Mouse (Mus musculus) CD4-positive, CD25-positive, alpha-beta regulatory T cell, adult 2 months (primary cell): ENCODE measurements at regions not wholly inside any gene's neighbourhood (a gene's known extent, or its start where the extent isn't known, plus 50 kb on each side); places are given as distances from the start of the nearest gene placed in this dataset.

Experiments
- DNase-seq: peaks from one replicate; pipeline ENCODE4 v3.0.0-alpha.2; 2012; ENCODE audit warnings: low read depth, low spot score

- no peak for DNase-seq
Observed at GRCm38 (mm10) chr9:112431920-112432437, 196.2 kb upstream of the Arpp21 start.

DNA sequence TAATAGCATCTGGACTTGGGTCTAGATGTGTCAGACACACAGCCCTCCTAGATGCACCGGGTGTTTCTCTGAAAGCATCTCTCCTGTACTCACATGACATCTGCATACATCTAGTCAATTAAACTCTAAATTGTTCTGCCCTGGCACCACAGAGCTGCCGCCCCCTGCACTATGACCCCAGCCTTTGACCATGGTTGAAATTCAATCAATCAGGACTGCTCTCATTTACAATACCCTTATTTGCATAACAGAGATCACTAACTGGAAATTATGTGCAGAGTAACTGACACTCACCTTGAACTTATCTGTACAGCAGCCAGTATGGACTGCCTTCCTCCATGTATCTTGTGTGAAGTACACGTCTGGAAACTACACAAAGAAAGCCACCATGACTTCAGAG, 193.5 kb upstream of the Arpp21 start:
- no peak for DNase-seq

DNA sequence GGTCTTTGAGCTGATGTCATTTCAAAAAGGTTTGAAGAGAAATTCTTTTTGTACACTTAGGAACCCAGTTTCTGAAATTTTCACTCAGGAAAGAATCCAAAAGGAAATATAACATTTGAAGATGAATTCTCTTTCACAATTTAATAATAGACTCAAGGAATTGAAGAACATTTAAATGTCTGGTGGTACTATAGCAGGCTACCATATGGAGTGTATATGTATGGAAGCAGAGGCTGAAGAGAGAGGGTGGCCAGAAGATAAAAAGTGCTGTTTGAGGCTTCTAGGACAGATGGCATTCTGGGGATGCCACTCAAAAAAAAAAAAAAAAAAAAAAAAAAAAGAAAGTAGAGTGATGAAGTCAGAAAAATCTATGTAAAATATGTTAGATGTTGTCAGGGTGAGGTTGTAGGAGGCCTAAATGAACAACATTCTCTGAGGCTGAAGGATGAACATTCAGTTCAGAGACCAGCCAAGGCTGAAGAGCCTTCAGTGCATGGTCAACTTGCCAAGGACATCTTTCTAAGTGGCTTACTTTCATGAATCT, 170.1 kb upstream of the Arpp21 start:
- DNase-seq, result no peak

DNA sequence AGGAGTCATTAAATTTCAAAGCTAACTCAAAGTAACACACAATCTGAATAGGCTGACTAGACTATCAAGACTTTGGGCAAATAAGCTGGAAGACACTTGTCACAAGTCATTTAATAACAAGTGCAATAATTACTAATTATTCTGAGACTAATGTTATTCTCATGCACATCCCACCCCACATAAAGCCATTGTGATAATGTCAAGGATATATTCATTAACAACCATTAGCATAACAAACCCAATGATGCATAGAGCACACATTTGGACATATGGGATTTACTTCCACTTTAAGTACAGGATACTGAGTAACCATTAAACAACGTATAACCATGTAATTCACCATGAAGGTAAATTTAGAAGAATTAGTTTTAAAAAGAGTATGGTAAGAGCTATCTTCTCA, 135.0 kb upstream of the Arpp21 start:
- DNase-seq, result no peak

- no peak for DNase-seq
Observed at GRCm38 (mm10) chr9:112367291-112367690, 131.6 kb upstream of the Arpp21 start.

GRCm38 (mm10) chr9:112361355-112361754, 125.6 kb upstream of the Arpp21 start:
- no peak for DNase-seq

DNA sequence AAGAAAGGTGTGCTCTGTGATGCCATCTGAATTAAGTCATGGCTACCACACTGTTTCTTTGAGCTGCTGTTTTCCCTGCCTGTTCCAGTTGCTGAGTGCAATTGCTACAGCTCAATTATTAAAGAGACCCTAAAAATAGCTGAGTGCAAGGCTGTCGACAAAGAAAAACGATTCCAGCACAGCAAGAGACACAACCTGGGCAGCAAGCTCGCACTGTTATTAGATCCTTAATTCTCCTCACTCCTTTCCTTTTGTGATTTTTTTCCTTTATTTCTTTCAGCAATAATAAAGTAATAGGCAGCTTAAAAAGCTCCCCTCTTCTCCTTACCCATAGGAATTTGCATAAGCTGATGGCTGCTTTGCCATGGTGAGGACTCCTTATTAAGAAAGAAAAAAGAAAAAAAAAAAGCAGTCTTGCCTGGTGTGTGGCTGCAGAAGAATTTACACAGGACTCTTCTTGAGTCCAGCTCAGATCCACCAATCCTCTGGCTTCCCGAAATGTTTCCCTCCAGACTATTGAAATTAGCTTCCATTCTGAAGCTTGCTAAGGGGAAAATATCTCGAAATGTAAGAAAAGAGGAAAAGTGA, 123.1 kb upstream of the Arpp21 start:
- DNase-seq, result no peak

GRCm38 (mm10) chr9:112353196-112353595, 117.5 kb upstream of the Arpp21 start:
- DNase-seq, result no peak

GRCm38 (mm10) chr9:112348942-112349341, 113.2 kb upstream of the Arpp21 start:
- no peak for DNase-seq

- DNase-seq, result no peak
Observed at GRCm38 (mm10) chr9:112344792-112345191, 109.1 kb upstream of the Arpp21 start.

DNA sequence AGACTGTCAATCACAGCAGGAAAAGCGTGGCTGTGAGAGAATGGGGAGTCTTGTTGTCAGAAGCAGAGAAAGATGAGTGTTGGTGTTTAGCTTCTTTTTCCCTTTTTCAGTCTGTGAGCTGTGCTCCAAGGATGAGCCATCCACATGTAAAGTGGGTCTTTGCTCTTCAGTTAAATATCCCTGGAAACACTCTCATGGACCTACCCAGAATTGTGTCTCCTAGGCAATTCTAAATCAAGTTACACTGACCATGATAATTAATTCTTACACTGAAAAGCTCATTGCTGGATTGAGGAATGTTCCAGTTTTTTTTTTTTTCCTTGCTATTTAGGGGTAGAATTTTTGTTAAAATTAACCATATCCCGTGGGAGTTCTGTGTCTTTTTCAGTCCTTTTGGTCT, 104.6 kb upstream of the Arpp21 start:
- DNase-seq, result no peak

GRCm38 (mm10) chr9:112320016-112320415, 84.3 kb upstream of the Arpp21 start:
- no peak for DNase-seq

- DNase-seq, result no peak
Observed at GRCm38 (mm10) chr9:112308950-112309349, 73.2 kb upstream of the Arpp21 start.

- DNase-seq, result no peak
Observed at GRCm38 (mm10) chr9:112307837-112308236, 72.1 kb upstream of the Arpp21 start.

GRCm38 (mm10) chr9:112291875-112292274, 56.1 kb upstream of the Arpp21 start:
- no peak for DNase-seq
